Mouse (Mus musculus) megakaryocyte, embryonic 14.5 days (primary cell): ENCODE results near the gene Rfx3.

ENCODE experiments used
- FLI1 ChIP-seq: IDR thresholded peaks from 2 replicates; pipeline ENCODE4 v1.6.1; 2012; ENCODE audit warnings: low read length, inconsistent platforms, mixed read lengths
- GATA1 ChIP-seq: IDR thresholded peaks from 3 replicates; pipeline ENCODE4 v1.6.1; 2012; ENCODE audit warnings: mixed read lengths, low read length, inconsistent platforms, borderline replicate concordance

DNA sequence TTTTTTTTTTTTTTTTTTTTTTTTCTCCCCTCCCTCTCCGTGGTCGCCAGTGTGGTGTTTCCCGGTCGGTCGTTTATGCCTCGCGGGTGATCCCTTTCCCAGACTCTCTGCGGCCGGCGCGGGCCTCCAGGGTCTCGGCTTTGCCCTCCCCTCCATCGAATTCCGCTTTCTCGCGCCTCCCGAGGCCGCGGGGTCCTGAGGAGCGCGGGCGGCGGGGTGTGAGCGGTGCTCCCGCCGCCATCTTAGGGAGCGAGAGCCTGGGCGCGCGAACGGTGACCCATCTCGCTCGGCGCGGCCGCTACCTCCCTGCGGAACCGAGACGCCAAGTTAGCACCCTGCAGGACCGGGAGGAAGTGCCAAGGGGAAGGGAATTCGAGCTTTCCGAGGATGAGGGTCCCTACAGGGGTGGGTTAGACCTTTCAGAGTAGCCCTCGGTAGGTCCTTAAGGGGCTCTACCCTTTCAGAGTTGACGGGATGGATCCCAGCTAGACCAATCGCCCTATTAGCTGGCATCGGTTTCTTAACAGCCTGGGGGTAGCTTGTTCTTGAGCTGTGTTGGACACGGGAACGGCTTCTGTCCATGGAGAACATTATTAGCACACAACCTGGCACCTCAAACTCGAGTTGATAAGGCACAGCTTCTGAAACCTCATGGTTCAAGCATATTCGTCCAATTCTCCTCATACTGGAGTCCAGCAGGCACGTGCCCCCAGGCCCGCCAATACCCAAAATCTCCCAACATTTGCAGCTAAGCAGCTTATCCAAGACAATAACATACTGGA lies 943 bp upstream of the Rfx3 start:
- no peak for TF ChIP-seq GATA1
- TF ChIP-seq FLI1: no peak
